Mouse (Mus musculus): ENCODE data around the gene Dad1.

GRCm38 (mm10) chr14:54207924-54208323 lies 46.0 kb downstream of the Dad1 start:
- TF ChIP-seq MXI1 (IDR thresholded peaks at IDR 0.05; ENCODE audit: low read depth, low read length), result no peak
- no peak for TF ChIP-seq CTCF (IDR thresholded peaks at IDR 0.05 in 2 of 3, conservative IDR thresholded peaks at IDR 0.05 in 1 of 3; ENCODE audit: control insufficient read depth in 1 of 3, insufficient read depth in 1 of 3, low read depth in 2 of 3, low read length in 3 of 3, poor library complexity in 1 of 3, severe bottlenecking in 1 of 3)
- no peak for TF ChIP-seq POLR2A (IDR thresholded peaks at IDR 0.05; ENCODE audit: control insufficient read depth in 1 of 2, insufficient read depth in 1 of 2, low read depth in 1 of 2, low read length in 2 of 2, poor library complexity in 1 of 2)
- no peak for TF ChIP-seq EP300 (IDR thresholded peaks at IDR 0.05; ENCODE audit: low read depth in 1 of 2, low read length in 2 of 2)
- no peak for TF ChIP-seq ELF1 (IDR thresholded peaks at IDR 0.05; ENCODE audit: low read depth, low read length)
